Mouse (Mus musculus) spleen, embryonic (tissue): ENCODE measurements around the gene Zfp422.

Source experiments
- CTCF ChIA-PET: fragments of 350-600 bp; sonication (Branson Sonifier 250); formaldehyde crosslinking; loops from one replicate; lab custom pipeline; 2022; lab: Charles Lee

Gene Zfp422

DNA sequence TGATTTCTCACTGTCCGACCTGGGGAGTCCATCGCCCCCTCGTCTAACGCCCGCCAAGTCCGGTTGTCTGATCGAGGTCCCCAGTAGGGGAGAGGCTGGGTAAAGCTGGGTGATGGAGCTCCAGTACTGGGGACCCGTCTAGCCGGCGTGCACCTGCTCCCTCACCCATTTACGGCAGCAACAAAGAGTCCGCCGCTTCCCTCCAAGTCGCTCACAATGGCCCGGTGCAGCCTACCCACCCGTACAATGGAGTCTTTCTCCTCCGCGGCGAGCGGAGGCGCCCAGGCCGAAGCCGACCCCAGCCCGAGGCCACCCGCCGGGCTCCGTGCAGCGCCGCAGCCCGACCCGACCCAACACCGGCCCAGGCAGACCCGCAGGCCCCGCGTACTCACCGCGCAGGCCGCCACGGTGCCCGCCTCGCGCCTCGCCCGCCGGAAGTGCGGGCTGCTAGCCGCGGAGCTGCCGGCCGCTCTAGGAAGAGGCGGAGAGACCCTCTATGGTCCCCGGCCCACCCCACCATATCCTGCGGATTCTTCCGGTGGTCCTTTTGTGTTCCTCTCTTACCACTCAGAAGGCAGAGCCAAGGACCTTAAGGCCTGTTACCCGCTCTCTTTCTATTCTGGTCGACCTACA is at the start of gene Zfp422:
Gene Zfp422 (minus strand): TSS at position 461 of the 633 bp plus-strand sequence.
- CTCF ChIA-PET = no interaction called here

DNA sequence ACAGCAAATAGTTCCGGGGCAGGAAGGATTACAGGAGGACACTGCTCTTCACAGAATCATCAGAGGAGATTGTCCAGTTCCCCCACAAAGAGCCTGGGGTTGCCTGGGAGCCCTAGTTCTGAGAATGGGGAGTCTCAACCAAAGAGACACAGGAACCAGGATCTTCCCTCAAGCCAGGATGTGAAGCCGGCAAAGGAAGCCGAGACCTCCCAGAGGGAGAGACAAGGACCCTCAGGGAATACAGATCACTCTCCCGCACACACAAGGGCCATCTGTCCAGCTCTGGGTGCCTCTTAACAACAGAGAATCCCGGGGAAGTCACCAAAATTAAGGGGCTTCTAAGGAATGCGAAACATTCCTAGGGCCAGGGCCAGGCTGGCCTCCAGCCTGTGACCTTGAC is 48.5 kb upstream of the Zfp422 start:
- CTCF ChIA-PET = interaction anchor here (1.0 kb wide), 1 partner anchor 43 kb away, joined by 3 read pairs; no protein-coding TSS in a partner anchor

DNA sequence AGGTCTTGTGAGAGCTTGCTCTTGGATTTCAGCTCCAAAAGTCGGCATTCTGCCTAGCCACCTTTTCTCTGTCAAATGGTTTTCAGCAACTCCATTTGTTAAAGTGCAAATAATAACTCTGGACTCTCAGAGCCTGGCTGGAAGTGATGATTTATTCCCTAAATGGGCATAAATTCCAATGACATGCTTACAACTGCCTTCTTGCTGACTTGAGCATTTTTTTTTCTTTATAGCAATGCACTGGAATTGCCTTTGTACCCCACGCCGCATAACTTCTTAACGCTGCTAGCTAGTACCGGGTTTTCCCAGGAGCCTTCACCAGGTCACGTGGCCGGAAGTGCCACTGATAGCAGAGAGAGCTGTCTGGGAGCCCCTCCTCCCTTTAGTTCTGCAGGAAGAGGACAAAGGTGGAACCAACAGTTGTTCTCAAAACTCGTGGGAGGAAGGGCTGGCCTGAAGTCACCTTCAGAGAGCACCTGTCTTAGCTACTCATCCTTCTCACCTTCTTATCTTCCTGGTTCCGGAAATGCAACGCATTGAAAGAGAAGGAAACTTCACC is 47.6 kb upstream of the Zfp422 start:
- CTCF ChIA-PET = interaction anchor here (0.6 to 1.0 kb wide), 2 partner anchors 21 to 42 kb away, joined by 3 read pairs; no protein-coding TSS in a partner anchor

DNA sequence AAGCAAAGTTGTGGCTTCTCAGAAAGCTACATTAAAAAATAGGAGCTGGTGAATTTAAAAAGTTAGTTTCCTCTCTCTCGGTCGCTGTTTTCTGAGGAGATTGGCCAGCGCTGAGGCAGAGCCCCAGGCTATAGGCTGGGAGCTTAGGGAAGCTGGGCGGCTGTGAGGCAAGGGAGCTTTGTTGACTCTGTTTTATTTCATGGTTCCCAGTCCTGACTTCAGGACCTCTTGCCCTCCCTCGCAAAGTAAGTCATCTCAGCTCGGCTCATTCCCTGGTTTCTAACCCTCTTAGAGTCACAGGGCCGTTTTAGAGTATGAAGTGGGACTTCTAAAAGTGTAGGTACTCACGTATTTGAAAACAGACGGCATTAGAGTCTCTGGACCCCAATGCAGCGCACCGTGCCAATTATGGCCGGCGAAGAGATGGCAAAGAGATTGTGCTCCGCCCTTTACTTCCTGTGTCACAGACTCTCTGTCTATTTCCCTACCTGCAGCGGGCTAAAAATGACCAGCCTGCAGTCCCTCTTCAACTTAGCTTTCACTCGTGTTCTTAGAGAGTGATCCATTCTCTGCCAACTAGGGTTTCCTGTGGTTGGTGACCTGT is 45.6 kb upstream of the Zfp422 start:
- CTCF ChIA-PET = interaction anchor here (0.5 kb wide), 1 partner anchor 1581 kb away, joined by 5 read pairs; no protein-coding TSS in a partner anchor

DNA sequence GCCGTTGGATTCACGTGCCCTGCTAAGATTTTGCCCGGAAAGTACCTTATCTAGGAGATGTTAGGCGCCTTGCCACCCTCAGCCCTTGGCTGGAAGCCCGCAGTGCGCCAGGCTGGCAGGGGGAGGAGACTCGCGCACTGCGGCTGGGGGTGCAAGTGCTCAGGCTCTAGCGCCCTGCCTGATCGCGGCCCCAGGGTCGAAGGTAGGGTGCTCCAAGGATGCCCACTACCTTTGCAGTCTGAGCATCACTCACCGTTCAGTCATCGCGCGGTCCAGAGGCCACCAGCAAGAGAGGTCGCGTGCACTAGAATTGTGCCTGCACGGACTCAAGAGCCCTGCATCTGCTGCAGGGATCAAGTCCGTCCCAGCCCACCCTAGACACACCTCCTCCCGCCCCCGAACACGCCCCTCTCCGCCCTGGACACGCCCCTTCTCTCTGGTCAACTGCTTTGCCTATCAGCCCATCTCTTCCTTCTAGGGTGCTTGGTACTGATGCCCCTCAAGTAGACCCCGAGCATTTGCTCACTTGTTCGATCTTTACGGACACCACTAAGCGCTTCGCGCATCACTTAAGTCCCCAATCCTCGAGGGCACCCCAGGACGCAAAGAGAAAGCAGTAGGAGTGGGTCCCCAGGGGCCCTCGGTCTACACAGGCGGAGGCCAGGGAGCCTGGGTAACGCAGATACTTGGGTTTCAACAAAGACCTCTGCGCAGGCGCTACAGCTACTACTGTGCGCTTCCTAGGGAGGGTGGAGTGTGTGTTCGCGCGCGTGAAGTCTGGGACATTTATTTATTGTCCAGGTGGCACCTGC is 44.9 kb upstream of the Zfp422 start, which contains the start of gene Rassf4:
Gene Rassf4 (minus strand): TSS at position 482 of the 812 bp plus-strand sequence.
- CTCF ChIA-PET = interaction anchor here (0.5 kb wide), 1 partner anchor 1582 kb away, joined by 5 read pairs; no protein-coding TSS in a partner anchor

DNA sequence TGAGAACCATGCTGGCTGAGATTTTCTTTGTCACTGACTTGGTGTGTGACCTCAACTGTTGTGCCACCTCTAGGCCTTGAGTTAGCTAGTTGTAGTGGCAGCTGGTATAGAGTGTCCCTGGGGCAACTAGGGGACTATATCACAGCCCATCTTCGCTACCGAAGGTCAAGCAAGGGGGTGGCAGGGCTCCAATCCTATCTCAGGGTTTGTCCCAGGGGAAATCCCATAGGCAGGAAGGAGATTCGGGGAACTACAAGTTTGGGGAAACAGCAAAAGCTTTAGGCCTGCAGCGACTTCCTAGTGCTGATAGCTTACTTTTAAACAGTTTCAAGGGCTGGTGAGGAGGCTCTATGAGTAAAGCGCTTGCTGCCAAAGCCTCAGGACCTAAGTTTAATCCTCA is 43.5 kb upstream of the Zfp422 start:
- CTCF ChIA-PET = no interaction called here

DNA sequence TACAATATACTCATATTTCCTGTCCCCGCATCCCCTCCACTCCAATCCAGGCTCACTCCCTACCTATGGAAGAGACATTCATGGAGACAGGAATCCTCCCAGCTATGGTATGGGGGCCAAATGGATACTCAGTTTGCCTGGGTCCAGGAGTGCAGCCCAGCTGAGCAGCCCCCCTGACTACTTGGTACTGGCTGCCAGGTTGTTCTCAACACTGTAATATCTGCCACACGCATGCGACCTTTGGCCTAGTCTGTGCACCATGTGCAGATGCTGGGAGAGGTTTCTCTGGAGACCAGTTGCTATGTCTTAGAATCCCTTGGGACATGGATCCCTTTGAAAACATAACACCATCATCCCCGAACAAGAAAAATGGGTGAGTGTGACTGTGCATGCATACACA is 43.0 kb upstream of the Zfp422 start:
- CTCF ChIA-PET = no interaction called here

DNA sequence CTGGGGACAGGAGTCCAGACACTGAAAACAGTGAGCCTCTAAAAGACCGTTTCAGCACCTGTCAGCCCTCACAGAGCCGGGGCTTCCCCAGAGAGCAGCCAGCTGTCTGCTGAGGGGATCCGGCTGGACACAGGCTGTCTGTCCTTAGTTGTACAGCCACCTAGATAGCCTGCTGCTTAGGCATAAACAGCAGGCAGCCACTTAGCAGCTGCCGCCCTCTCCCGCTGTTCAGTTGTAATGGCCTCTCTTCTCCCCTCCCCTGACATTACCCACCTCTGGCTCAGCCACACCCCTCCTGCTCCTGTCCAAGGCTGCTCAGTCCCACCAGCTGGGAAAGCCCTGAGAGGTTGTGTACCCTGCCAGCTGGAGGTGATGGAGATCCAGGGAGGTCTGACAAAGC is 42.2 kb upstream of the Zfp422 start:
- CTCF ChIA-PET = no interaction called here

DNA sequence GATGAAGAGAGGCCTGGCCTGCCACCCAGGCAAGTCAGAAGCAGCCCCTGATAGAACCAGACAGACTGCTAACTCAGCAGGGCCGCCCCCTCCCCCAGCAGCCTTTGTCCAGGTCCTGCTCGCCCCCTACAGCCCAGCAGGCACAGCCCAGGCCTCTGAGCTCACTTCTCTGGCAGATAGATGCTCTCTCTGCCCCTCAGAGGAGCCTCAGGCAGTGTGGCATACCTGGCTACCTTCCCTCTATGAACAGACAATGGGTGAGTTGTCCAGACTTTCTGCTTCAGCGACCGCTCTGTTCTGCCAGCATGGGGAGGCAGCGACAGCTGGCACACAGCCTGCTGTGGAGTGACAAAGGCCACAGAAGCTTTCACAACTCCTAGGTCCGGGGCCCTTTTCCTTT is 41.3 kb upstream of the Zfp422 start:
- CTCF ChIA-PET = no interaction called here

DNA sequence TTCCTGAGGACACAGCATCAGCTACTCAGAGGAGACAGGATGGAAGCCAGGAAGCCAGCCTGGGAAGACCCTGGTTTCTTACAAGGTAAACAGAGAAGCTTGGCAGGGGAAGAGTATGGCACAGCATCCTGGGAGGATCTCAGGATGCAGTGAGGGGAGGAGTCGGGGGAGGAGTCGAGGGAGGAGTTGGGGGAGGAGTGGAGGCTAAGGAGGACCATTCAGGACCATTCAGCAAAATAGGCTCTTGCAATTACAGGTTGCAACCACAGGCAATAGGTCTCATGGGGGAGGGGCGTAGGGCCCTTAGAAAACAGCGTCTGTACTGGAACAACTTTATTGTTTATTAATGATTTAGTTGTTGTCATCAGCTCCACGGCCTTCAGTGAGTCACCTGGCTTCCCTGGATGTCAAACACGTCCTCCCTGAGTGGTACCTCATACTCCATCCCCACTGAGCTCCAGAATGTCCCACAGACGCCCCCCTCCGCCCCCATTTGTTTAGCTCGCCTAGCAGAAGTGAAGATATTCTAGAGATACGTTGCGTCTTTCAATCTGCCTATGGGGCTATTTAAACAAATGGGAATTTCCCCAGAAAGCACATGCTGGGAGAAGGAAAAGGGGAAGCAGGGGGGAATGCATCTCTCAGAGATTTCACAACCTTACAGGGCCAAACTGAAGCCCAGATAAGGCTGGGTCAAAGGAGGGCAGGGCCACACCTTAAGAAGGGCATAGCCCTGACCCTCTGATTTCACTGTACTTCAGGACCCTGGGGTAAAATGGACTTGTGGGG is 40.1 kb upstream of the Zfp422 start:
- CTCF ChIA-PET = no interaction called here

DNA sequence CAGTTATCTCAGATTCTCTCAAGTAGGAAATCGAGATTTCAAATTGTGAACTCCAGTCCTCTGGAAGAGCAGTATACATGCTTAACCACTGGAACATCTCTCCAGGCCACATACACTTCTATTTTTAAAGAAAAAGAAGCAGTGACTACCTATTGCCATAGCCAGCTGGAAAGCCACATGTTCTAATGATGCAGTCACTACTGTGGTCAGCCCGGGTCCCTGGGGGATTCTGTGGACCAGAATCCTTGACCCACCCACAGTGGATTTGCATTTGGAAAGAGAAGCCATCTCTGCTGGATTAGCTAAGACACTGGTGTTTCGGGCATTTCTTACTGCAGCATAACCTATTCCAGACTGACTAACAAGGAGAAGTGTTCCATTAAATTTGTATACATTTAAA is 38.6 kb upstream of the Zfp422 start:
- CTCF ChIA-PET = no interaction called here

DNA sequence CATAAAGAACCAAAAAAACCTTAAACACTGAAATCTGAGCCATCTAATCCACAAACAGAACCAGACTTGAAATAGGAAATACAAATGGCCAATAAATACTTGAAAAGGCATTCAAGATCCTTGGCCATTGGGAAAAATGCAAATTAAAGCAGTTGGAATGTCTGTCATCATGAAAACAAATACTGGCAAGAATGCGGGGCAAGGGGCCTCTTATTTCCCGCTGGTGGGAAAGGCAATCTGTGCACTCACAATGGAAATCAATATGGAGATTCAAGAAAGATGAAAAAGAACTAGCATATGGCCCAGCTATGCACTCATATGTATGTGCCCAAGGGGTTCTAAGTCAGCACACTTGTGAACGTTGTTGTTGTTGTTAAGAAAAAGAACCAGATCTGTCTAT is 38.1 kb upstream of the Zfp422 start:
- CTCF ChIA-PET = no interaction called here

DNA sequence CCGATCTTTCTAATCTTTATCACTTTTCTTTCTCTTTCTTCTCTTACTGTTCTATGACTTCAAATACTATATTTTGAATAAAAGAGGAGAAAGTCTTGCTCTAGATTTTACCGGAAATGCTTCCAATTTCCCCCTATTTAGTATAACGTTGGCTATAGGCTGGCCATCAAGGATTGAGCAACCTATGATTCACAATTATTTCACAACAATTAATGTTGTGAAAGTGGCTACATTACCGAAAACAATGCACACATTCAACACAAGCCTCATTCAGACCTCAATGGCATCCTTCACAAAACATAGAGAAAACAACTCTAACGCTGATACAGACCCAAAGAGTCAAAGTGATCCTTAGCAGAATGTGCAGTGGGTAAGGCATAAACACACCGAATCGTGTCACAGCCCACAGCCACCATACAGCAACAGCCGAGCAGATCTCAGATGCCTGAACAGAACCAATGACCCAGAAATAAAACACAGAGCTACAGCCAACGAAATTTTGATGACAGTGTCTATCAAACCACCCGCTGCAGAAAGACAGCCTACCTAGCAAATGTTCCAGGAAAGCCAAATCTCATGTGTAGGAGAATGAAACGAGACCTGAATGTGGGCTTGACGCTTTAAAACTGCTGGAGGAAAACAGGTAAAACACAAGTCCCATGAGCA is 37.4 kb upstream of the Zfp422 start:
- CTCF ChIA-PET = no interaction called here

DNA sequence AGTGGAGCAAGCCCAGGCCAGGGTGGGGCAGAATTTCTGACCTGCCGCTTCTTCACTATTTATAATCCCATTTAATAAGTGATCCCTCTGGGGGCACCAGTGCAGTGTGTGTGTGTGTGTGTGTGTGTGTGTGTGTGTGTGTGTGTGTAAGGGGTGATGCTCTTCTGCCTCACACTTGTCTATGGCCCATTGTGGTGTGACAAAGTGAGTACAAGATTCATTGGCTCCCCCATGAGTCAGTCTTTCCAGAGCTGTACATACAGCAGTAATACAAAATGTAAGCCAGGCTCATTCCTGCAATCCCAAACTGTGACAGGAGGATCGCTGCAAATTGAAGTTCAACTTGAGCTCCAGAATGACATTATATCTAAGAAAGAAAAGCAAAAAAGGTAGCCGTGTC is 36.0 kb upstream of the Zfp422 start:
- CTCF ChIA-PET = no interaction called here

DNA sequence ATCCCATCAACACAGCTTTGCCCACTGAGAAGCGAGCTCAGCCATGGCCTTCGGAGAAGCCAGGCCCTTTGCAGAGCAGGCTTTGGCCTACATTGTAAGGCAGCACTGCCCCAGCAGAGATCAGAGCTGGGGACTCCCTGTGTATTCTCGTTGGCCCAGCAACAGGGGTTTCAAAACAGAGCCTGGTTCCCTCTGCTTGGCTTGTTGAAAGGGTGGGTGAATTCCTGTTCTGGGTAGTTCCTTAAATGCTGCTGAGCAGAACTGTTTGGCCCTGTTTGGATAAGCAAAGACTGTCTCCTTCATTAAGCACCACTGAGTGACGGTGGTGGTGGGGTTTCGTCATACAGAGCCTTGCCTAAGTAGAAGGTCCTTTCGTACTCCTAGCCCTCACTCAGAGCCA is 35.2 kb upstream of the Zfp422 start:
- CTCF ChIA-PET = no interaction called here

DNA sequence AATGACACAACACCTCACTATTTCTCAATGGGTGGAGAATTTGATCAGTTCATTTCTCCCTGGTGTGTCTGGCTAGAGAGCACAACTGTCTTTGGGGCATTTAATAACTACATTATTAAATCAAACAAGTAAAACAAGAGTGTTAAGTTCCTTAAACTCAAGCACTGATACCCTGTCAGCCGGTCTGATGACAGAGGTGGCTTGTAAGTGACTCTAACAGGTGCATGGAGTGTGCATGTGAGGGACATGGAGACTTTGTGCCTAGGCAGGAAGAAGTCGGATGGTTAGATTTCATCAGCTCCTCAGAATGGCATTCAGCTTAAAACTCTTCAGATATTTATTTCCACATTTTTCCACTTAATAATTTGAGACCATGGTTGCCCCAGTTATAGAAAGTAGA is 34.6 kb upstream of the Zfp422 start:
- CTCF ChIA-PET = no interaction called here

DNA sequence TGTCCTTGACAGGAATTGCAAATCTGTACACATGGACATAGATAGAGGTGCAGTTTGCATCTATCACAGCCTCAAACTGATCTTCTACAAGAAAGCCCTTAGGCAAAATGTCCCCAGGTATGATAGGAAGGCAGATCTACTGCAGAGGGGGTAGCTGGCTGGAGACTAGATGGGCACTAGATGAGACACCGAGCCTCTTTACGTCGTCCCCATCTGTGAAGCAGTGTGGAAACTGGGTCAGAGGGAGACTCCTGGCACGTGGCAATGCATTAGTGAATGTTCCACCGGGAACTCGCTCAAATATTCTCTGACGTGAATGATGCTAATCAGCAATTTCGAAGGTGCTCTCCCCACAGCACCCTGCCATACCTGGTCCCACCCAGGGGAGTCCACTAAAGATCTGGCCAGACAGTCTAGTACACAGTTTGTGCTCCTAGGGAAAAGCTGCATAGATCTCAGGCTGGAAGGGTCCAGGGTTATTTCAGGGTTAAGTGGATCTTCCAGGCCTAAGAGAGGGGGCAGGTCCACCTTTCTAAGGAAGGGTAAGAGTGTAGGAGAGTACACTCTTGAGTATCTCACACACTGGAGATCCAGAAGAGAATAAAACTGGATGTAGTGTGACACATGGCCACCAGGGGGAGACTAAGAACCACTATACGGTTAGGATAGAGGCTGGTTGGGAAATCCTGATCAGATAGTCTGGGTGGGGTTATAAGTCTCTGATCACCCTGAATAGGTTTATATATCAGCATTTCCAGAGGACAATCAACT is 25.1 kb upstream of the Zfp422 start:
- CTCF ChIA-PET = interaction anchor here (0.6 kb wide), 1 partner anchor 28 kb away, joined by 3 read pairs; no protein-coding TSS in a partner anchor

DNA sequence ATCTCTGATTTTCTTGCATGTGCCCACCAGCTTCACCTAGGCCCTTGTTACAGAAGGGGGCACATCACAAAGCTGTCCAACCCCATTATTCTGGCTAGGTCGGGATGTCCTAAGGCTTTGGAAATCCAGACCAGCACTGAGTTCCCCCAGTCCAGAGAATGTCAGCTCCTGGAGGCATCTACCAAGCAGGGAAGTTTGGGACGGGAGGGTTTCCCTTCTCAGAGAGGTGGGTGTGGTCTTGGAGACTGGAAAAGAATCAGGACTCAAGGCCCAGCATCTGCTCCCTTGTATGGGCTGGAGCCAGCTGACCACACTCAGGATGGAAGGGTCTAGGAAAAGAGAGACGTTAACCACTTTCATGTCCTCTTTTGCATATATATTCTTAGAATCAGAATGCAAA is 24.4 kb upstream of the Zfp422 start:
- CTCF ChIA-PET = no interaction called here

DNA sequence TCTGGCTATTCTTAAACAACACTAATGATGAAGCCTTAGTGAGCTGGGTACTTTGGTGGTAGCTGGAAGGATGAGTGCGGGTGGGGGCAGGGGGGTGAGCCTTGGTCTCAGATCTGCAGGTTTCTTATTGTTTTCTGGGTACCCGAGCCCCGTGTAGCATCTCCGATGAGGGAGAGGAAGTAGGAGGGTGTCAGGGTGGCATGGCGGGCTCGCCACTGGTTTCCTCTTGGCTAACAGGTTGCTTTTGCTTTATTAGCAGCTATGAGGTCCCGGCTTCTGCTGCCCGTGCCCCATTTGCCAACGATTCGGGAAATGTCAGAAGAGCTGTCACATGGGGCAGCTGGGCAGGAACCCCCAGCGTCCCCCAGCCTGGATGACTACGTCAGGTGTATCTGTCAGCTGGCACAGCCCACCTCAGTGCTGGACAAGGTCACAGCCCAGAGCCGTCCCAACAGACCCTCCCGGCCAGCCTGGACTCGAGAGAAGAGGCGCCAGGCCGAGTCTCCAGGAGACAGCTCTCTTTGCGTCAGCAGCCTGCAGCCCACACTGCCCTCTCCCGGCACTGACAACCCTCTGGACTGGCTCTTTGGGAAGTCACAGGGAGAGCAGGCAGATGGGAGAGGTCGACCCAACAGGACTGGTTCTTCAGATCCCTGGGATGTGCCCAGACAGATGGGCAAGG is 22.8 kb upstream of the Zfp422 start:
- CTCF ChIA-PET = interaction anchor here (0.6 kb wide), 1 partner anchor 60 kb away, joined by 4 read pairs; no protein-coding TSS in a partner anchor
